Mouse (Mus musculus) C2C12 (cell line): Measurements from ENCODE around the gene Lmod2. TPM values are rescaled to one million over a fixed set of nuclear protein-coding genes. Genes with fewer than 3 reads are reported as not detected.

ENCODE experiments used
- H3K27me3 ChIP-seq: one replicate; pipeline ENCODE4 v1.6.1; 2011; ENCODE audit not compliant: control insufficient read depth, insufficient read depth, insufficient read length
- H3K36me3 ChIP-seq: one replicate; pipeline ENCODE4 v1.6.1; 2011; ENCODE audit not compliant: control insufficient read depth, insufficient read depth
- H3K4me3 ChIP-seq: one replicate; pipeline ENCODE4 v1.5.1; 2011; ENCODE audit warnings: mild to moderate bottlenecking, control low read depth; ENCODE audit not compliant: poor library complexity, insufficient read depth, severe bottlenecking
- H3K79me2 ChIP-seq: one replicate; pipeline ENCODE4 v1.6.1; 2011; ENCODE audit not compliant: control insufficient read depth, insufficient read depth
- H3K79me3 ChIP-seq: one replicate; pipeline ENCODE4 v1.6.1; 2011; ENCODE audit warnings: low read depth, control low read depth
- H3ac ChIP-seq: one replicate; pipeline ENCODE3; 2011; ENCODE audit warnings: low read depth; ENCODE audit not compliant: control insufficient read depth, insufficient read length
- CEBPB ChIP-seq: IDR thresholded peaks from one replicate; pipeline ENCODE4 v1.6.1; 2011; ENCODE audit warnings: low read depth, mild to moderate bottlenecking, control low read depth, moderate library complexity
- CTCF ChIP-seq: IDR thresholded peaks from one replicate; pipeline ENCODE4 v1.5.1; 2011; ENCODE audit not compliant: control insufficient read depth, insufficient read depth, insufficient read length
- FOSL1 ChIP-seq: IDR thresholded peaks from one replicate; pipeline ENCODE4 v1.8.0; 2011; ENCODE audit warnings: mild to moderate bottlenecking, low read length; ENCODE audit not compliant: poor library complexity, insufficient read depth, severe bottlenecking
- MAX ChIP-seq: IDR thresholded peaks from one replicate; pipeline ENCODE4 v1.6.1; 2011; ENCODE audit warnings: mild to moderate bottlenecking, control low read depth
- MYOD1 ChIP-seq: IDR thresholded peaks from one replicate; pipeline ENCODE4 v1.6.1; 2011; ENCODE audit warnings: low read depth; ENCODE audit not compliant: control insufficient read depth, insufficient read length
- MYOG ChIP-seq: IDR thresholded peaks from one replicate; pipeline ENCODE4 v1.6.1; 2011; ENCODE audit not compliant: control insufficient read depth, insufficient read length; ENCODE audit errors: extremely low read depth
- USF1 ChIP-seq: IDR thresholded peaks from one replicate; pipeline ENCODE4 v1.6.1; 2011; ENCODE audit warnings: low read depth, mild to moderate bottlenecking, control low read depth, moderate library complexity
- polyA plus RNA-seq: library from polyadenylated mRNA; unstranded; fragments of >200 nt; fragmentation: generic; extraction: Trizol; gene quantifications from one replicate; pipeline ENCODE4 v1.2.1, GENCODE M21; 2012; ENCODE audit warnings: missing spikeins

Gene Lmod2
- polyA plus RNA-seq, 1 experiment = 0.07 TPM

GRCm38 (mm10) chr6:24632061-24632460, 34.5 kb downstream of the Lmod2 start:
- Histone ChIP-seq H3K4me3 (no peak overlapping the region), H3K27me3 (no peaks in the 10 kb centered on the region), H3ac (no peak overlapping the region), H3K79me2 (peaks cover 44% of the 10 kb centered on the region), H3K36me3 (peaks cover 30% of the 10 kb centered on the region), H3K79me3 (peaks cover 17% of the 10 kb centered on the region)
- TF ChIP-seq MYOG (no peak), CTCF (no peak), MYOD1 (no peak), MAX (no peak), FOSL1 (no peak)

- Histone ChIP-seq H3K79me3 (peaks cover 35% of the 10 kb centered on the region), H3K27me3 (no peaks in the 10 kb centered on the region), H3K4me3 (no peak overlapping the region)
These were observed 36.5 kb downstream of the Lmod2 start for GRCm38 (mm10) chr6:24634065-24634464.

GRCm38 (mm10) chr6:24635814-24636213, 38.3 kb downstream of the Lmod2 start:
- Histone ChIP-seq H3K79me3 (peaks cover 52% of the 10 kb centered on the region), H3K27me3 (no peaks in the 10 kb centered on the region), H3K36me3 (peaks cover 34% of the 10 kb centered on the region), H3K79me2 (peaks cover 81% of the 10 kb centered on the region), H3K4me3 (no peak overlapping the region), H3ac (no peak overlapping the region)
- TF ChIP-seq CEBPB (no peak), MYOD1 (no peak), MYOG (no peak), USF1 (no peak), CTCF (no peak), FOSL1 (no peak), MAX (no peak)

More at GRCm38 (mm10) chr6:24634065-24634464, 36.5 kb downstream of the Lmod2 start:
- H3K79me2 ChIP-seq = peaks cover 63% of the 10 kb centered on the region
- H3K36me3 ChIP-seq = peaks cover 30% of the 10 kb centered on the region
- TF ChIP-seq FOSL1 (no peak), MYOD1 (no peak), USF1 (no peak), MAX (no peak), MYOG (no peak), CTCF (no peak), CEBPB (no peak)
- H3ac ChIP-seq = no peak overlapping the region

GRCm38 (mm10) chr6:24641286-24641685, 43.7 kb downstream of the Lmod2 start:
- no peak overlapping the region for H3K4me3 ChIP-seq
- H3K27me3 ChIP-seq = no peaks in the 10 kb centered on the region
- H3ac ChIP-seq = no peak overlapping the region
- no peak for TF ChIP-seq USF1
- TF ChIP-seq MYOD1 = no peak
- no peak for TF ChIP-seq CEBPB
- no peak for TF ChIP-seq FOSL1
- no peak for TF ChIP-seq MYOG
- TF ChIP-seq MAX = no peak
- H3K79me2 ChIP-seq = peaks cover 99% of the 10 kb centered on the region
- peaks cover 87% of the 10 kb centered on the region for H3K79me3 ChIP-seq
- peaks cover 4% of the 10 kb centered on the region for H3K36me3 ChIP-seq

- Histone ChIP-seq H3K36me3 (peaks cover 4% of the 10 kb centered on the region), H3ac (no peak overlapping the region), H3K79me3 (peaks cover 92% of the 10 kb centered on the region), H3K27me3 (no peaks in the 10 kb centered on the region), H3K4me3 (no peak overlapping the region), H3K79me2 (peaks cover 99% of the 10 kb centered on the region)
- TF ChIP-seq CTCF = no peak
- no peak for TF ChIP-seq MYOD1
- no peak for TF ChIP-seq USF1
- no peak for TF ChIP-seq MAX
- TF ChIP-seq MYOG = no peak
- no peak for TF ChIP-seq CEBPB
- TF ChIP-seq FOSL1 = no peak
These were observed 44.6 kb downstream of the Lmod2 start for GRCm38 (mm10) chr6:24642161-24642560.

GRCm38 (mm10) chr6:24642960-24643359, 45.4 kb downstream of the Lmod2 start:
- peaks cover 4% of the 10 kb centered on the region for H3K36me3 ChIP-seq
- H3K79me2 ChIP-seq = peaks cover 99% of the 10 kb centered on the region
- no peak overlapping the region for H3K4me3 ChIP-seq
- H3K27me3 ChIP-seq = no peaks in the 10 kb centered on the region
- no peak overlapping the region for H3ac ChIP-seq
- TF ChIP-seq CTCF = no peak
- no peak for TF ChIP-seq CEBPB
- no peak for TF ChIP-seq USF1
- TF ChIP-seq MAX = no peak
- peaks cover 94% of the 10 kb centered on the region for H3K79me3 ChIP-seq
